Mouse (Mus musculus): ENCODE results near the gene Stag2. TPM values are rescaled to one million over a fixed set of nuclear protein-coding genes. Genes with fewer than 3 reads are reported as not detected.

The Stag2 gene
- total RNA-seq, 2 experiments from 2014 or later, result 80.8 to 85.3 TPM

DNA sequence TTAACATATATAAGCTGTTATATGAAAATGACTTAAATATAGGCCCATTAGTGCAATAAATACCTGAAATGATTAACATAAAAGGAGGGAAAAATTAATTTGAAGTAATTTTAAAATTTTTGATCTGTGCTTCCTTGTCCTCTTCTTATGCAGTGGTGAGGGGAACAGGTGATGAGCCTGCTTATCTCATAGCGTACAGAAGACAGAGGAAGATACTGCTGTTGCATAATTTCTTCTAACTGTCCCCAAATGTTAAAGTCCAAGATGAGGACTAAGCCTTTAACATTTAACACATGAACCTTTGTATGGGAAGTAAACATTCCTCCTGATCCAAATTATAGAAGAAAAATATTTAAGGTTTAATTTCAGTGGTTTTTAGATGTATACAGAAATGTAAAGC, 66.6 kb downstream of the Stag2 start:
- DNase-seq, result no peak

DNA sequence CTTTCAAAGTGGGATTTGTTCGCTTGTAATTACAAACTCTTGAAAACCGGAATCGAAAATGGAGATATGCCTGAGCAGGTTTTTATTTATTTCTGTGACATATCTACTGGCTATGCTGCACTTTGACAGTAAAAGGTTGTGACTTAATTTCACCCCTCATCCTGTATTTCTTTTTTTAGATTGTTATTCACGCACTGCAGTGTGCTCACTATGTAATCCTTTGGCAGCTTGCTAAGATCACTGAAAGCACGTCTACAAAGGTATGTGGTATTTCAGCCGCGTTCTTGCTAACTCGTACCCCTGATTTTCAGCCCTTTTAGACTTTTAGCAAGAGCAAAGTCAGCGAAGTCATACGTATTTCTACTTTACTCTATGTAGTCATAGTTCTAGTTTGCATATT, 101.2 kb downstream of the Stag2 start:
- DNase-seq, result no peak

DNA sequence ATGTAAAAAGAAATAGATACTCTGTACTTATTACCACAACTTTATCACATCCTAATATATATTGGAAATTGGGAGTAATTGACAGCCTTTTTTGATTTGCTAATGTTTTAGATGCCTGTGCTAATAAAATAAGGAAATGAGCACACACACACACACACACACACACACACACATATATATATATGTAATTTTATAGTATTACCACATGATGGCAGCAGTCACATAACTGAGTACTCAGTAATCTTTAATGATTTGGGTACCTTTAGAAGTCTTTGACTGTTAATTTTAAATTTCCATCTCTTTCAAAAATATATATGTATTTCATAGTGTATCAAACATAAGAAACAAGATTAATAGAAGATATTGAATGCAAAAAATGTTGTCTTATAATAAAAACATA, 123.6 kb downstream of the Stag2 start:
- DNase-seq, result no peak

DNA sequence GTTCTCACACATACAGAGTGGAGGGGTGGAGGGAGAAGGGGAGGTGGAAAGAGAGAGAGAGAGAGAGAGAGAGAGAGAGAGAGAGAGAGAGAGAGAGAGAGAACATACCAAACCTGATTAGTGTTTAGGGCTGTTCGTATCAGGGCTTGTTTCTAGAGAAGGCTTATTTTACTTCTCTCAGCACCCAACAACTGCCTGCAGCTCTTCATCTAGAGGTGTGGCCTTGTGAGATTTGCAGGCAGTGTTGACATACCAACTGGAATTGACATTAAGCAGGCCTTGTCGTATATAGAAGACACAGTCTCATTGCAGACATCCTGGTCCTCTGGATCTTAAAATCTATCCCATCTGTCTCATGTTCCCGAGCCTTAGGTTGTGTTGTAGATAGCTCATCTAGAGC, 141.1 kb downstream of the Stag2 start:
- DNase-seq, result no peak

DNA sequence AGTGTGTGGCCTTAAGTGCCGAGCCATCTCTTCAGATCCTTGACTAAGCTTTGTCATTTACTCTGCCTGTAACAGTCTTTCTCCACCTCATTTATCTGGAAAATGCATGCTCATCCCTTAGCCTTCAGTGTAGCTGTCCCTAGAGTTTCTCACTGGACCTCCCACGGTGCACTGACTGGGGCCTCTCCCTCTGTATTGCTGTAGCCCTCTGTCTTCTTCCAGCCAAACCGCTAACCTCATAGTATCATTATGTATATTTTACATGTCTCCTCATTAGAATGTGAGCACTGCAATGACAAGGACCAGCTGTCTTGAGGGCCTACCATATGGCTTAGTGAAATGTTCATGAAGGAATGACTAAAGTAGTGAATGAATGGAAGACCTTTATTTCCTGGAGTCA, 166.1 kb downstream of the Stag2 start:
- no peak for DNase-seq

DNA sequence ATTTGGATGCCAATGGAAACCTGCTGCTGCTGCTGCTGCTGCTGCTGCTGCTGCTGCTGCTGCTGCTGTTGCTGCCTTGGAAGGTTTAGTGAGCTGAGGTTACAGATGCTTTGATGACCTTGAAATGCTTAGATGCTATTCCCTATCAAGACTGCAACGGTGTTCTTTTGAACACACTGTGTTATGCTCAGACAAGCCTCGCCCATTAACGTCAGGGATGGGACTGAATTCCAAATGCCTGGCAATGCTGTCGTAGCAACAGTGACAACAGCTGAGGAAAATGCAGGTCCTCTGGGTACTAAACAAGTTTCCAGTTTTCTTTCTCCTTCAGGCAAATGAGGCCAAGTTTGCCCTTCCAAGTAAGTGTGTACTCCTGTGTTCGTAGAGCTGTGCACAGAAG, 171.3 kb downstream of the Stag2 start:
- DNase-seq, result no peak

DNA sequence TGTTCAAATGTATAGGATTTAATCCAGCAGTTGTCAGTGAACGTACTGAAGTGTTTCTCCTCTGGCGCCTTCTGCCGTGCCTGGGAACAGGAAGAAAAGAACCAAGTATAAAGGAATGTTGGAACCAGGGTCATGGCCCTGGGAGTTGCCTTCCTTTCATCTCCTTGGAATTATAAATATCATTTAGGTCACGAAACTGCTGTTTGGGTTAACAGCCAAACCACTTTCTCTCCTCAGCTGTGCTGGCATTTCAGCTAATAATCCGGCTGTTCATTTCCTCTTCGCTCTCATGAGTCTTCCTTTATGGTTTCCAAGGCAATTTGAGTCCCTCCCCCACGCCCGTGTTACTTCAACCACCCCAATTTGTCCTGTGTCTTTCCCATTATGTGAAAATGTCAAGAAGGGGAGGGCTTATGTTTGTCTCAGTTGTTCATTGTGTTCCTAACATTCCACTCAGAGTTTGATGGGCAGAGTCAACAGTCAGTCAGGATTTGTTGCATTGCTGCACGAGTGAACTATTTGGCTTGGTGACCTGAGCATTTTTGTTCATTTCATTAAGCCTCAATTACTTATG, 172.2 kb downstream of the Stag2 start:
- no peak for DNase-seq

DNA sequence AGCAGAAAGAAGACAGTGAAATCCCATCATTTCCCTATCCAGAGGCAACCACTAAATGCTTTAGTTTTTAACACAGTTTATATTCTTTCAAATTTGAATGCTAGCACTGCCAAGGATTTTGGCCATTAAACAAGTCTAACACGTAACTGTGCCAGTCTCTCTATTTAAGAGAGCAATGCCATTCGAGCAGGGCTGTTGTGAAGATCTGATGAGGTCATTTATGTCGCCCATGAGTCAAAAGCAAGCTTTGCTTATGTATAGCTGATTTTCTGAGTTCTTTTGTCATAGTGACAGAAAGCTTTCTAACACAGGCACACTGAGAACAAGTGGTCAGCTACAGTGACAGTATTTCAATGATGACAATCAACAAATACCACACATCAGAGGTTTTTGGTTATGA, 175.7 kb downstream of the Stag2 start:
- no peak for DNase-seq

Other genes with a start within 250 kb of the Stag2 start
- gene Thoc2, start 228.6 kb upstream of the Stag2 start, total RNA-seq (2021), result 10 to 100 TPM; 55.1 to 64.6 TPM
- 10 to 100 TPM; 55.9 to 60.1 TPM for gene Xiap, start 89.6 kb upstream of the Stag2 start, total RNA-seq (2021)